Mouse (Mus musculus) erythroblast, embryonic 14.5 days (primary cell): Measurements from ENCODE around the gene Gp9. TPM values are rescaled to one million over a fixed set of nuclear protein-coding genes. Genes with fewer than 3 reads are reported as not detected.

Source experiments
- H3K27me3 ChIP-seq: 2 replicates; pipeline ENCODE4 v1.6.1; 2012; ENCODE audit warnings: inconsistent platforms; ENCODE audit not compliant: control insufficient read depth
- H3K36me3 ChIP-seq: 2 replicates; pipeline ENCODE4 v1.6.1; 2012; ENCODE audit warnings: mild to moderate bottlenecking, inconsistent platforms; ENCODE audit not compliant: control insufficient read depth
- H3K4me1 ChIP-seq: 2 replicates; pipeline ENCODE4 v1.6.1; 2012; ENCODE audit warnings: inconsistent platforms; ENCODE audit not compliant: control insufficient read depth
- H3K4me3 ChIP-seq: replicated peaks from 2 replicates; pipeline ENCODE3; 2012; ENCODE audit warnings: moderate library complexity, mild to moderate bottlenecking, inconsistent platforms
- H3K9me3 ChIP-seq: 2 replicates; pipeline ENCODE4 v1.6.1; 2012; ENCODE audit warnings: low read length, inconsistent platforms, mixed read lengths; ENCODE audit not compliant: control insufficient read depth
- GATA1 ChIP-seq: IDR thresholded peaks from 2 replicates; pipeline ENCODE4 v1.6.1; 2012; ENCODE audit warnings: low read length, inconsistent platforms, mixed read lengths
- TAL1 ChIP-seq: IDR thresholded peaks from 3 replicates; pipeline ENCODE4 v1.6.1; 2012; ENCODE audit warnings: low read length, inconsistent platforms, mixed read lengths
- polyA plus RNA-seq: library from polyadenylated mRNA; stranded (reverse); fragments of >175 nt; gene quantifications from 2 replicates; pipeline ENCODE4 v1.2.3, GENCODE M21; 2012

Gp9 gene
- polyA plus RNA-seq, 1 experiment: 8.1 TPM

DNA sequence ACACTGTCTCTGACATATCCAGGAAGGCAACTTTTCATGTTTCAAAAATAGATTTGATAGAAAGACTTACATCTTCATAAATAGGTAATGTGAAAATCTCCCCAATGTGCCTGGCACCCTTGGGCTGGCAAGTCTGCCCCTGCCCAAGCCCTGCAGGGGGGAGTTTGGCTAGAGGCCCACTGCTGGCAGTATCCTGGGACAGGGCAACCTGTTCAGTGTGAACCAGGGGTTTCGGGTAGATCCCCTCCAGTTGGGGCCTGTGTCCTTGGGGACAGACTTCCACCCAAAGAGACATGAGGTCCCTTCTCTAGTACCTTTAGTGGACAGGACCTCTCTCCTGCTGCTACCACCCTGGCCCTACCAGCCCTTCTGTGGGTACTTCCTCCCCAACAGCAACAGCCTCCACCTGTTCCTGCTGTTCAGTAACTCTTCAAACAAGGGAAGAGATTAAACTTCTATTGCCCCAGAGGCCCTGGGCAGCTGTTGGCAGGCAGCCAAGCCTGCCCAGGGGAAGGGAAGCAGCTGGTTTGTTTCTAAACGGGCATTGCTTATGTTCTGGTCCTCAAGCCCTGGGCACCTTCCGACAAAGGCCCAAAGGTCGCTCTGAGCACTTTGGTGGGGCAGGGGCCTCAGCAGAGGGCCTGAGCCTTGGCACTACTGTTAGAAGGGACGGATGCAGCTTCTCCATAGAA is 11.2 kb downstream of the Gp9 start:
- Histone ChIP-seq H3K9me3 (no peaks in the 10 kb centered on the region), H3K36me3 (peaks cover 78% of the 10 kb centered on the region), H3K4me3 (no peak overlapping the region), H3K27me3 (no peaks in the 10 kb centered on the region), H3K4me1 (peaks cover 80% of the 10 kb centered on the region)
- no peak for TF ChIP-seq GATA1
- TF ChIP-seq TAL1: no peak

- peaks cover 85% of the 10 kb centered on the region for H3K36me3 ChIP-seq
Observed at GRCm38 (mm10) chr6:87789791-87790190, 11.9 kb downstream of the Gp9 start.

DNA sequence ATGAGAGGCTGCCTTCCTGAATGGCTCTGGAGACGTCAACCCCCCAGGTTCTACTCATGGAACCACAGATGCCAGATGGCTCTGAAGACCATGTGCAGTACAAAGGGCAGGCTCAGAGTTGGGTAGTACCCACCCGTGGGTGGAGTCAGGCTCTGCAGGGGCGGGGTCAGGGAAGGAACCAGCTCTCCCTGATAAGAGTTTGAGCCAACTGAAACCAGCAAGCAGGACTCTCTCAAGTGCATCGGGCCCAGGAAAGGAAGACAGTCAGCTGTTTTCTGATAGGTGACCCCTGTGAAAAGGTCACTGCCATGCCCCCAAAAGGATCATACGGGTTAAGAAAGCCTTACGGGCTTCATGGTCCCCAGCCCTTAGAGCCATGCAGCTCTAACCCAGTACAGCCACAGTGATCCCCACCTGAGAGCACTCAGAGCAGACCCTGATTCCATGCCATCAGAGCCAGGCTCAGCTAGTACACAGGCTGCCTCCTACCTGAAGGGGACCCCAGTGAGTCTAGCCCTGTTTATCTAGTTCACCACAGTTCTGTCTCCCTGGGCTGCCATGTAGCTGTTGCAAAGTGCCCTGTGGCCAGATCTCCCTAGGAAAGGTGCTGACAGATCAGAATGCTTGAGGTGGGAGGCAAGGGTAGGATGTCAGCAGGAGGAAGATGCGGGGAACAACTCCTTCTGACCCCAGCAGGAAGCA is 13.1 kb downstream of the Gp9 start:
- Histone ChIP-seq H3K9me3 (no peaks in the 10 kb centered on the region), H3K36me3 (peaks cover 93% of the 10 kb centered on the region), H3K4me1 (peaks cover 89% of the 10 kb centered on the region), H3K4me3 (peak overlapping the region; percentile 48), H3K27me3 (no peaks in the 10 kb centered on the region)
- no peak for TF ChIP-seq TAL1
- peak; percentile 71 for TF ChIP-seq GATA1

More at GRCm38 (mm10) chr6:87789791-87790190, 11.9 kb downstream of the Gp9 start:
- no peak for TF ChIP-seq TAL1
- no peak for TF ChIP-seq GATA1
- Histone ChIP-seq H3K9me3 (no peaks in the 10 kb centered on the region), H3K27me3 (no peaks in the 10 kb centered on the region), H3K4me3 (no peak overlapping the region), H3K4me1 (peaks cover 81% of the 10 kb centered on the region)

GRCm38 (mm10) chr6:87791826-87792225 is 14.0 kb downstream of the Gp9 start:
- TF ChIP-seq TAL1 (no peak), GATA1 (no peak)
- peaks cover 99% of the 10 kb centered on the region for H3K36me3 ChIP-seq
- peaks cover 95% of the 10 kb centered on the region for H3K4me1 ChIP-seq
- no peaks in the 10 kb centered on the region for H3K27me3 ChIP-seq
- H3K9me3 ChIP-seq: no peaks in the 10 kb centered on the region
- H3K4me3 ChIP-seq: no peak overlapping the region

GRCm38 (mm10) chr6:87793821-87794510 is 16.1 kb downstream of the Gp9 start:
- H3K4me1 ChIP-seq: peaks cover 95% of the 10 kb centered on the region
- TF ChIP-seq GATA1: no peak
- TF ChIP-seq TAL1: no peak
- H3K27me3 ChIP-seq: no peaks in the 10 kb centered on the region
- H3K9me3 ChIP-seq: no peaks in the 10 kb centered on the region
- H3K36me3 ChIP-seq: peaks cover 99% of the 10 kb centered on the region
- H3K4me3 ChIP-seq: no peak overlapping the region

DNA sequence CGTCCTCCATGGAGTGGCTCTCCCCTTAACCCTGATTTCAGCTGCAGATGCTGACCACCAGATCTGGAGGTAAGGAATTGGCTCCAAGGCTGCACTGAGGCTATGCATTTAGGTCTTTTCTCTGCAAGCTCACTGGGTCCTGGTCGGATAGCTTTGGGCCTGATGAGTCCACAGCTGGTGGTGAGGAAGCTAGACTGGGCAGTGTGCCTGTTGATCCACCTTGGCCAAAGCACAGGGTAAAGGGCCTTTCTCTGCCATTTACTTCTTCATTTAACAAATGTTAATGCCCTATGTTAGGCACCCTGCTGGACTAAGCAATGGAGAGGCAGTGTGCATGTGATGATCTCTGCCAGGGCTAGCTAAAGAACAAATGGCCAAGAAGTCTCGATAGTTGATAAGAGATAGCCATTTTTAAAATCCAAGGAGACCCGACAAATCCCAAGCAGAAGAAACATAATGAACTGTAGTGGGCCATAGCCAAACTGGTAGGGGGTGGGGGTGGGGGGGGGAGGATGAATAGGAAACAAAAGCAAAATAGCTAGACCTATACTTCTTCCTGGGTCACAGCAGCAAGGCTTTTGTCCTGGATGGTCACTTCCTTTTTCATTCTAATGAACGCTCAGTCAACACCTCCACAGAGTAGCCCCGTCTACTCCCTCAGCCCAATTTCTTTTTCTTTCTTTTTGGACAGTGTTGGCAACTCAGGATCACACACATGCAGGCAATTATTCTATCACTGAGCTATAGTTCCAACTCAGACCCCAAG is 17.7 kb downstream of the Gp9 start:
- Histone ChIP-seq H3K4me1 (peaks cover 95% of the 10 kb centered on the region), H3K36me3 (peaks cover 99% of the 10 kb centered on the region), H3K27me3 (no peaks in the 10 kb centered on the region), H3K9me3 (no peaks in the 10 kb centered on the region), H3K4me3 (no peak overlapping the region)
- no peak for TF ChIP-seq GATA1
- no peak for TF ChIP-seq TAL1

- no peak for TF ChIP-seq GATA1
- no peak for TF ChIP-seq TAL1
- Histone ChIP-seq H3K9me3 (no peaks in the 10 kb centered on the region), H3K4me1 (peaks cover 95% of the 10 kb centered on the region), H3K36me3 (peaks cover 99% of the 10 kb centered on the region), H3K4me3 (peak overlapping the region; percentile 28), H3K27me3 (no peaks in the 10 kb centered on the region)
Observed at GRCm38 (mm10) chr6:87796251-87796880, 18.5 kb downstream of the Gp9 start.

DNA sequence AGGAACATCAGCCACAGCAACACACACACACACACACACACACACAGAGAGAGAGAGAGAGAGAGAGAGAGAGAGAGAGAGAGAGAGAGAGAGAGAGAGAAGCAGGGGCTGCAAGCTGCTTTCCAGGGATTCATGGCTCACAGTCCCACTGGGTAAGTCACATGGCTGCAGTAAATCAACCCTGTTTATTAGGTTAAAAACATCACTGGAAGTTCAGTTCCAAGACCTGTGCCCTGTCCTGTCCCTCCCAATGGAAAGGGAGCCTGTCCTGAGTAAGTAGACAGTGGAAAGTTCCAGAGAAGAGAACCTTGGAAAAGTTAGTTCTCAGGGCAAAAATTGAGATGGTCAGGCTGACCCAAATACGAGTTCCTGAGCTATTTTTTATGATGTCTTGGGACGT is 19.4 kb downstream of the Gp9 start:
- TF ChIP-seq TAL1 (no peak), GATA1 (no peak)
- peaks cover 98% of the 10 kb centered on the region for H3K36me3 ChIP-seq
- no peak overlapping the region for H3K4me3 ChIP-seq
- no peaks in the 10 kb centered on the region for H3K27me3 ChIP-seq
- H3K9me3 ChIP-seq: no peaks in the 10 kb centered on the region
- peaks cover 89% of the 10 kb centered on the region for H3K4me1 ChIP-seq
